Mouse (Mus musculus): ENCODE results near the gene Itgb2l.

GRCm38 (mm10) chr16:96372752-96373118, 70.7 kb downstream of the Itgb2l start:
- no peak for TF ChIP-seq POLR2A (IDR thresholded peaks at IDR 0.05; ENCODE audit: borderline replicate concordance, extremely low read depth, insufficient read depth, insufficient read length, poor library complexity, severe bottlenecking)
- no peak for TF ChIP-seq CTCF (IDR thresholded peaks at IDR 0.05; ENCODE audit: borderline replicate concordance, extremely low read depth, insufficient read depth, insufficient read length)
